Mouse (Mus musculus) testis, adult 2 months (tissue): ENCODE data around the gene Lmntd1.

Source experiments
- CTCF ChIP-seq: fragments of 200-500 bp; IDR thresholded peaks from 2 replicates; pipeline ENCODE4 v1.5.1; 2012; ENCODE audit warnings: low read depth, mild to moderate bottlenecking, inconsistent platforms, low read length, moderate library complexity; ENCODE audit not compliant: control insufficient read depth, insufficient read depth, insufficient replicate concordance
- POLR2A ChIP-seq: fragments of 200-500 bp; IDR thresholded peaks from 2 replicates; pipeline ENCODE4 v1.6.1; 2012; ENCODE audit warnings: low read depth, mild to moderate bottlenecking, inconsistent platforms, low read length, moderate library complexity; ENCODE audit not compliant: control insufficient read depth

DNA sequence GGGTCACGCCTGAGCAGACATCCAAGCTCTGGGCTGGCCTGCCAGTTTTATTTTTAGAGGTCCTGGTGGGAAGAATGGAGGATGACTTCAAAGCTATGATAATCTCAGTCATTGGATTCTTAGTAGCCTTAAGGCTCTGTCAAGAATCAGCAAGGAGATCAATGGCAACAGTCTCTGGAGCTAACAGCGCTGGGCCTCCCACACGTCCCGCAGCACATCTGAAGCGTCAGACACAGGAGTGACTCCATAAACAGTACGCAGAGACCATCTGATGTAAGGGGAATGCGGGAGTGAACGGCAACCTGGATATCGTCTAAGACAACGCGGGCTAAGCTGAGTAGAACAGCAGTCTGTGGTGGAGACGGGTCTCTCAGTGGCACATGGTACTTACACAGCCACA lies 69.8 kb downstream of the Lmntd1 start:
- no peak for TF ChIP-seq CTCF
- no peak for TF ChIP-seq POLR2A
